Mouse (Mus musculus) forebrain, postnatal 0 days (tissue): Measurements from ENCODE around the gene Coro6. TPM values are rescaled to one million over a fixed set of nuclear protein-coding genes. Genes with fewer than 3 reads are reported as not detected.

ENCODE experiments used
- ATAC-seq: fragments of 200-750 bp; cut with Nextera tagmentation; 2 replicates; pipeline ENCODE4 v1.8.0; 2017; ENCODE audit warnings: mild to moderate bottlenecking, moderate library complexity
- DNase-seq: peaks from one replicate; pipeline ENCODE4 v3.0.0-alpha.2; 2015
- H3K27ac ChIP-seq: fragments of 300-500 bp; sonication (generic); 2 replicates; pipeline ENCODE4 v1.5.1; 2014; ENCODE audit warnings: low read depth, mild to moderate bottlenecking, antibody characterized with exemption, low read length, moderate library complexity, mixed read lengths
- H3K27me3 ChIP-seq: fragments of 300-500 bp; sonication (generic); 2 replicates; pipeline ENCODE4 v1.6.1; 2014; ENCODE audit warnings: mild to moderate bottlenecking, low read length, mixed read lengths; ENCODE audit not compliant: insufficient read depth
- H3K36me3 ChIP-seq: fragments of 300-500 bp; sonication (generic); 2 replicates; pipeline ENCODE4 v1.6.1; 2014; ENCODE audit warnings: mild to moderate bottlenecking, moderate library complexity; ENCODE audit not compliant: insufficient read depth
- H3K4me1 ChIP-seq: fragments of 300-500 bp; sonication (generic); 2 replicates; pipeline ENCODE4 v1.6.1; 2014; ENCODE audit warnings: antibody characterized with exemption; ENCODE audit not compliant: insufficient read depth
- H3K4me2 ChIP-seq: fragments of 300-500 bp; sonication (generic); 2 replicates; pipeline ENCODE4 v1.6.1; 2014; ENCODE audit warnings: low read depth, mild to moderate bottlenecking, moderate library complexity
- H3K4me3 ChIP-seq: fragments of 300-500 bp; sonication (generic); 2 replicates; pipeline ENCODE4 v1.5.1; 2014; ENCODE audit warnings: low read depth, low read length, mixed read lengths
- H3K9ac ChIP-seq: fragments of 300-500 bp; sonication (generic); 2 replicates; pipeline ENCODE4 v1.6.1; 2014; ENCODE audit warnings: mild to moderate bottlenecking
- H3K9me3 ChIP-seq: fragments of 300-500 bp; sonication (generic); 2 replicates; pipeline ENCODE4 v1.6.1; 2016; ENCODE audit warnings: low read length
- CTCF ChIP-seq: sonication (generic); IDR thresholded peaks from 2 replicates; pipeline ENCODE4 v1.5.1; 2016; ENCODE audit warnings: antibody characterized with exemption, control low read depth, low read depth
- WGBS: fragments of 180-500 bp; shearing (Covaris S2); extraction: QIAGEN DNeasy Blood & Tissue Kit; methylation state at CpG from one replicate; pipeline ENCODE4 v1.1.7; 2014; 5-methylcytosine and 5-hydroxymethylcytosine counted together
- polyA plus RNA-seq: library from polyadenylated mRNA; unstranded; fragments of >200 nt; fragmentation: Nextera tagmentation; extraction: Ambion mirVana; gene quantifications from 2 replicates; pipeline ENCODE4 v1.2.1, GENCODE M21; 2015
- total RNA-seq: library from RNA; depleted of rRNA; stranded (reverse); fragments of >200 nt; gene quantifications from 2 replicates; pipeline ENCODE4 v1.2.3, GENCODE M21; 2014

Gene Coro6
- total and polyA plus RNA-seq, 2 experiments from 2014 or later: 0.12 to 0.43 TPM

DNA sequence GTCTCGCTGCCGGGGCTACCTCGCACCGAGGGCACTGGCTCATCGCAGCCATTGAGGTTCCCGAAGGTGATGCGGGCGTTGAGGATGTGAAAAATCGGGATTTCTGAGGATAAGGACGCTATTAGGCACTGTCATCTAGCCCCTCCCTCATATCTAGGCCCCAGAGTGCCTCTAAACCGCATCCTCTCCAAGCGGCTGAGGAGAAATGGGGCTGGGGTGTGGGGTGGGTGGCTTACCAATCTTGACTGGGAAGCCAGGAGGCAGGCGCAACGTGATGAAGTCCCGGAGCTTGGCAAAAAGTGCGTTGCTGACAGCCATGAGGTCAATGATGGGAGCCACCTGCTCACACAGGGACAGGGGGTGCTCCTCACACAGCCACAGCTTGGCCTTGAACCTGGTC is 10.6 kb downstream of the Coro6 start:
- H3K4me3 ChIP-seq: no peak overlapping the region
- H3K9ac ChIP-seq: no peak overlapping the region
- TF ChIP-seq CTCF: no peak
- no peak overlapping the region for H3K4me2 ChIP-seq
- 91% methylated on average over 16 of the region's 16 CpGs for WGBS
- H3K9me3 ChIP-seq: no peaks in the 10 kb centered on the region
- no peaks in the 10 kb centered on the region for H3K4me1 ChIP-seq
- H3K36me3 ChIP-seq: peaks cover 56% of the 10 kb centered on the region
- DNase-seq: no peak
- no peak overlapping the region for H3K27ac ChIP-seq
- no peak for ATAC-seq
- no peaks in the 10 kb centered on the region for H3K27me3 ChIP-seq

DNA sequence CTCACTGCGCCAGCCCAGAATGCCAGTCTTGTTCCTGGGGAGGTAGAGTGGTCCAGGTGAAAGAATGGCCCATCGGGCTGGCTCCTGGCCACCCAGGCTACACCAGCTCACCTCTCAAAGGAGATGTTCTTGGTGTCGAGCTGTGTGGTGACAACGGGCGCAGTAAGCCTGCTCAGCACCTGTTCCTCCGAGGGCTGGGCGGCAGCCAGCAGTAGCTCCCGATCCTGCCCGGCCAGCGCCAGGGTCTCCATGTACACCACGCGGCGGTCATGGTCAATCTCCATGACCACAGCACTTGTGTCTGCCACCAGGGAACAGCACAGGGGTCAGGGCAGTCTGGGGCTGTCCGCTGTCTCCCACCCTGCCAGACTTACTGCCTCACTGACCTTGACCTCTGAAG is 14.0 kb downstream of the Coro6 start:
- Histone ChIP-seq H3K4me2 (no peak overlapping the region), H3K4me3 (no peak overlapping the region), H3K27ac (no peak overlapping the region), H3K27me3 (no peaks in the 10 kb centered on the region), H3K4me1 (no peaks in the 10 kb centered on the region), H3K9ac (no peak overlapping the region), H3K9me3 (no peaks in the 10 kb centered on the region), H3K36me3 (peaks cover 44% of the 10 kb centered on the region)
- ATAC-seq: no peak
- no peak for DNase-seq
- no peak for TF ChIP-seq CTCF
- WGBS: 92% methylated on average over 14 of the region's 14 CpGs

DNA sequence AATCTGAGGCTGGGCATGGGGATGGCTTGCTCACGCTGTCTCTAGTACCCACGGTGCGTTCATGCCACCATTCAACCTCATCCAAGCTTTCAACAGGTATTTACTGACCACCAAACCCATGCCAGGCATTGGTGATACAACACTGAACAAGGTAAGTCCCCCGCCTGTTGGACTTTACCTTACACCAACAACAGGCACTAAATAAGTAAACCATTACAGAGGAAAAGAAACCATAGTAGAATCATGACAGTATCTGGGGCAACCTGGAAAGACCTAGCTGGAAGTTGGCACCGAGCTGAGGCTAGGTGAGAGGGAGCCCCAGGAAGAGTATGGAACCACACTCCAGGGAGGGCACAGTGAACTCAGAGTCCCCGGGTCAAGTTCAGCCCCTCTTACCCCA is 14.7 kb downstream of the Coro6 start:
- no peak for TF ChIP-seq CTCF
- no peaks in the 10 kb centered on the region for H3K4me1 ChIP-seq
- no peaks in the 10 kb centered on the region for H3K9me3 ChIP-seq
- no peak overlapping the region for H3K9ac ChIP-seq
- 93% methylated on average over 6 of the region's 6 CpGs for WGBS
- no peak for DNase-seq
- peaks cover 37% of the 10 kb centered on the region for H3K36me3 ChIP-seq
- H3K4me3 ChIP-seq: no peak overlapping the region
- H3K27ac ChIP-seq: no peak overlapping the region
- no peak overlapping the region for H3K4me2 ChIP-seq
- ATAC-seq: no peak
- no peaks in the 10 kb centered on the region for H3K27me3 ChIP-seq

DNA sequence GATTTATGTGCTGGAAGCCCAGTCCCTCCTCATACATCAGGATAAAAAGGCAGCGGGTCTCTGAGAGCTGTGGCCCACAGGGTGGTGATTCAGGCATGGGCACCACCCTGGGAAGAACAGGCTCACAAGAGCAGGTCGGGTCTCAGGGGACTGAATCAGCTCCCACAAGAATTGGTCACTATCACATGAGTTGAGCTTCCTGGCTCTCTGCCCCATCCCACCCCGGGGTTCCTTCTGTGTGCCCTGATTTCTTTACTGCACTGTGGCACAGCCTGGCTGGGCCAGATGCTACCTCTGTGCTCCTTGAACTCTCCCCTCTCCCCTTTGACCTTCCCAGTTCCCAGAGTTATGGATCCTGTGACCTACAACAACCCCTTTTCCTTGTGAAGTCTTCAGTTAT is 20.8 kb downstream of the Coro6 start:
- DNase-seq: no peak
- no peak overlapping the region for H3K4me2 ChIP-seq
- no peak overlapping the region for H3K4me3 ChIP-seq
- no peaks in the 10 kb centered on the region for H3K36me3 ChIP-seq
- H3K9ac ChIP-seq: no peak overlapping the region
- no peak for TF ChIP-seq CTCF
- H3K4me1 ChIP-seq: peaks cover 28% of the 10 kb centered on the region
- no peak overlapping the region for H3K27ac ChIP-seq
- H3K9me3 ChIP-seq: no peaks in the 10 kb centered on the region
- WGBS: 74% methylated on average over 3 of the region's 3 CpGs
- no peak for ATAC-seq
- no peaks in the 10 kb centered on the region for H3K27me3 ChIP-seq

DNA sequence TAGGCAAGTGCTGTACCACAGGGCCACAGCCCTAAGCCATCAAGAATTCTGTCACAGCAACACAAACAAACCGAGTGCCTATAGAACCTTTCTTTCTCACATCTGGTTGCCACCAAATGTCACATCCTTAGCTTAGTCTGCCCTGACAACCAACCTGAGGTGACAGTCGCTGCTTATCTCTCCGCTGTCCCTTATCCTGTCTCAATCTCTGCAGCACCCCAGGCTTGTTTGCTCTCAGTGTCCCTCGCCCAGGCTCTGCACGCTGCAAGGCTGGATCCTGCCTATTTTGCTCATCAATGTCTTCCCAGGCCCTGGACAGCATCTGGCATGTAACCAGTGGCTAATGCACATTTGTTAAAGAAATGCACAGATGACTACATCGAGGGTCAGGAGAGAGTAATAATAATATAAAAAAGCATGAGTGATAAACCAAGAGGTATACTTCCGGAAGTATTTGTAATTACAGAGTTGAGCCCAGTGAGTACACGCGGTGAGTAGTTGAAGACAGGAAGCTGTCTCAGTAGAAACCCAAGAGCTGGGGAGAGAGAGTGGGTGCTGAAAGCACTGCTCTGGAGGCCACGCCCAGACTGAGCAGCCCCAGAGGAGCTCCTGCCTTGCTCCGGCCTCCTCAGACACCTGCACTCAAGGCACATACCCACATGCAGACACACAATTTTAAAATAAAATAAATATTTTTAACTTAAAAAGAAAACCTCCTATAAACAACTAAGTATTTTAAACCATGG is 21.5 kb downstream of the Coro6 start:
- Histone ChIP-seq H3K4me3 (no peak overlapping the region), H3K9me3 (no peaks in the 10 kb centered on the region), H3K4me1 (peaks cover 34% of the 10 kb centered on the region), H3K36me3 (no peaks in the 10 kb centered on the region), H3K27ac (no peak overlapping the region), H3K4me2 (no peak overlapping the region), H3K27me3 (no peaks in the 10 kb centered on the region), H3K9ac (no peak overlapping the region)
- no peak for ATAC-seq
- no peak for DNase-seq
- 78% methylated on average over 11 of the region's 11 CpGs for WGBS
- TF ChIP-seq CTCF: no peak

DNA sequence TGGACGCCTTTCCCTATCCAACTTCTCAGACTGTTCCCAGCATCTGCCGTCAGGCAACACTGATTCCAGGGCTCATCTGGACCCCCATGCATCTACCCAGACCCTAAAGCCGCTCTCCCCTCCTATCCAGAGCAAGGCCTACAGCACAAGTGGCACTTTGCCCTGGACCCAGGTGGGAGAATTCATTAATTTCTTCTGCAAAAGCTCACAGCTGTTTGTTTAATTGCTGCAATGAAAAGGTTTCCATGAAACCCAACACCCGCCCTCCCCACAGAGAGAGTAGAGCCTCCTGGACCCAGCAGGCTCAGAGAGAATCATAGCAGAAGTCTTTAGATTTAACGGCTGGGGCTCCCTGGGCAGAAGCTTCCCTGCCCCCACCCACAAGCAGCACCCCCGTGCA is 23.0 kb downstream of the Coro6 start:
- DNase-seq: no peak
- ATAC-seq: no peak
- Histone ChIP-seq H3K27ac (no peak overlapping the region; the same call in 1 of the 2 replicates), H3K27me3 (no peaks in the 10 kb centered on the region), H3K9me3 (no peaks in the 10 kb centered on the region), H3K4me1 (peaks cover 35% of the 10 kb centered on the region), H3K36me3 (no peaks in the 10 kb centered on the region), H3K4me2 (peak overlapping the region; percentile 26; the same call in 1 of the 2 replicates), H3K4me3 (no peak overlapping the region), H3K9ac (no peak overlapping the region)
- WGBS: 33% methylated on average over 6 of the region's 6 CpGs
- TF ChIP-seq CTCF: no peak

DNA sequence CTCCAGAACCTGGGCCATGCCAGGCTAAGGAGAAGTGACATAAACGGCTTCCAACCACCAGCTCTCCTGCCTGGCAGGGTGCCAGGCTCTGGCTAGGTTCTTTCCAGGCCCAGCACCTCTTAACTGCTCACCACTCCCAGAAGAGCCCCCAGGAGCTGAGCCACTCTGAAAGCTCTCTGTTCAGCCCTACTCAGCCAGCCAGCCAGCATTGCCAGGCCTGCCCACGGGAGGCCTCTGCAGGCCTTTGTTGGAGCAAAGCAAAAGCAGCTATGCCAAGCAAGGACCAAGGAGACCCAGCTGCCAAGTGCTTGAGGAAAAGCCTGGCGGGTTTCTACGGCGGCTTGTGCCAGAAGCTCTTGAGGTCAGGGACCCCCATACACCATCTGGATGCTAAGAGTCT is 24.6 kb downstream of the Coro6 start:
- TF ChIP-seq CTCF: peak; percentile 27
- Histone ChIP-seq H3K27ac (peak overlapping the region; percentile 58), H3K4me2 (peak overlapping the region; percentile 95), H3K9me3 (no peaks in the 10 kb centered on the region), H3K4me3 (0 out of 2 replicates have a peak overlapping the region, but pooled peaks have one; percentile 97), H3K27me3 (no peaks in the 10 kb centered on the region), H3K9ac (0 out of 2 replicates have a peak overlapping the region, but pooled peaks have one; percentile 22), H3K4me1 (peaks cover 42% of the 10 kb centered on the region), H3K36me3 (no peaks in the 10 kb centered on the region)
- DNase-seq (peak; percentile 76), ATAC-seq (peak; percentile 10; the same call in 1 of the 2 replicates)
- WGBS: 15% methylated on average over 5 of the region's 5 CpGs
